Mouse (Mus musculus) mouse embryonic stem cell (cell line): ENCODE measurements around the gene Hmgcll1.

Experiments used
- in situ Hi-C, 2 experiments: fragments of 300-500 bp; cut with MboI; formaldehyde crosslinking; loops; 1 replicate in 1 of 2; 3 replicates in 1 of 2; pipeline ENCODE4 v1.14.3; 2019 to 2020; ENCODE audit warnings: low sequenced_read_pairs in 2 of 2, low pct_unique_long_range_greater_than_20kb in 1 of 2, mixed read lengths in 1 of 2; ENCODE audit not compliant: unreplicated experiment in 1 of 2

Gene Hmgcll1

GRCm38 (mm10) chr9:76014631-76015531 is at the start of gene Hmgcll1:
Hmgcll1 (plus strand) TSS chr9:76014855.
- in situ Hi-C loops: no loop called here

DNA sequence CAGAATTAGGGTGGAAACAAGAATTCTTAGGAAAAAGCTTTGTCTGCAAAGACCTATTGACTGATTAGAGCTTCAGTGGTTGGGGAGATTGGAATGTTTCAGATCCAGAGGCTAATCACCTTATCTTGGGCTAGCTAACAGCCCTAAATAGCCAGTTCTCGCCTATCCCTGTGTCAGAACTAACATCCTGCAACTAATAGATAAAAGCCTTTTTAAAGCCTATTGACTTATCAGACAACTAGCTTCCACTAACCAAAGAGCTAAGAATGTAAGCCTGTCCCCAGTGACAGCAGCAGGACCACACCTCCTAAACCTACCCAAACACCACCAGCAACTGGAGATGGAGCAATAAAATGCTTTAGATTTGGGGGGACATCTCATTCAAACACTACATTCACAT is 34.6 kb upstream of the Hmgcll1 start:
- in situ Hi-C loops: no loop called here

GRCm38 (mm10) chr9:75981139-75981538 is 33.5 kb upstream of the Hmgcll1 start:
- in situ Hi-C loops: no loop called here

DNA sequence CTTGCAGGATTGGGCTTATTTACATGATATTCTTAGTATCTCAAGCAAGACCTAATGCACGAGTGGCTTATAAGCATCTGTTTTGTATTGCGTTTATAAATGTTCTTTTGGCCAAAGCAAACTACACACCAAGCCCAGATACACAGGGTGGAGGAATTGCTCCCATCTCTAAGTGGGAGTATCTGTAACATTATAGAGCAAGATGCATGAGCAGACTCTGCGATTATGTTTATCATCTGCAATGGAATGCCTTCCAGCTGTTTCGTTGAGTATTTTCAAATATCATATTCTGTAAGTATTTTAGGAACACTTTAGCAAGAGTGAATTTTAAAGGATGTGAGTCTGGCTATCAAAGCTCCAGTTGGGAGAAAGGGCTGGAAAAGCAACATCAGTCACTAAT is 25.2 kb upstream of the Hmgcll1 start:
- in situ Hi-C loops: no loop called here

- in situ Hi-C loops: no loop called here
Observed at GRCm38 (mm10) chr9:75998791-75999350, 15.8 kb upstream of the Hmgcll1 start.

GRCm38 (mm10) chr9:76000876-76001858 is 13.5 kb upstream of the Hmgcll1 start:
- in situ Hi-C loops: no loop called here

DNA sequence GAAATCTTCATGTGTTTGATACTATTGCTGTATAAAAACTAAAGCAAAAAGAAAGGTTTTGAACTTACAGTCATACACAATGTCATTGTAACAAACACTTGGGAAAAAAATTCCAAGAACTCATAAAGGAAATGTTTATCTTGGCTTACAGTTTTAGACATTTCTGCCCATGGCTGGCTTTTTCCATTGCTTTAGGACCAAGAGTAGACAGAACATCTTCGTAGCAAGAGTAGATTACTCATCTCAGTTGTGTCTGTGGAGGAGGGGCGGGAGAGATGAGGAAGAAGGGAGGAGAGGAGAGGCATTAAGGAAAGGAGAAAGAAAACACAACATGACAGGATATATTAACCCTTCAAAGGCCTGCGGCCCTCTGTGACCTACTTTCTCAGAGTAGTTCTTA is 11.6 kb upstream of the Hmgcll1 start:
- in situ Hi-C loops: no loop called here

DNA sequence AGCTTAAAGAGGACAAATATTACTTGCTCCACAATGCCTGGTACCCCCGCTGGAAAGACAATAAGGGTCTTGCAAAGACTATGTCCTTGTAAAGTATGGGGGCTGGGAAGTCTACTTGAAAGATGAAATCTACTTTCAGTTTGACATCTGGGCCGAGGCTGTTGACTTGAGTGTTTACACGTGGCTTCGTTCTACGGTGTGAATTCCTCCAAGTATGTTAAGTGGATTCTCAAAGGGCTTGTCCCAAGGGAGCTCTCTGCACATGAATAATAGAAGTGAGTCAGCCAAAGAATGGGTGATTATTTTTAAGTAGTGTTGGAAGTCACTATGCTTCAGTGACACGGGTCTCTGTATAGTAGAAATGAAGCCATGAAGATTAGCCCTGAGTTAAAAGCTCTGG is 11.0 kb upstream of the Hmgcll1 start:
- in situ Hi-C loops: no loop called here

- in situ Hi-C loops: no loop called here
Observed at GRCm38 (mm10) chr9:76007342-76007970, 7.2 kb upstream of the Hmgcll1 start.

GRCm38 (mm10) chr9:76013789-76014188 is 866 bp upstream of the Hmgcll1 start:
- in situ Hi-C loops: no loop called here

DNA sequence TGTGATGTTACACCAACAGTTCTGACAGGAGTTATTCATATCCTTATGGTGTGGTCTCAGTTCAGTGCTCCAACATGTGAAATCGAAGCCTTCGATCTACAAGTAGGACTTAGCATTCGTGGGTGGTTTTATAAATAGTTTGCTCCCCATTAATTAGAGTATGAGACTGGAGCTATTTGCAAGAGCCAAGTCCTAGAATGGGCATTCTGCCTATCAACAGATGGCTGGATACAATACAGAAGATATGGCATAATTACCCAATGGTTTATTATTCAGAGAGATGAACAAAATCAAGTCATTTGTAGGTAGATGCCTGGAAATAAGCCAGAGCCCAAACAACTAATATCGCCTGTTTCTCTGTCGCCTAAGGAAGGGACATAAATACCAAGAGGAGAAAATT is 1.3 kb downstream of the Hmgcll1 start:
- in situ Hi-C loops: no loop called here

DNA sequence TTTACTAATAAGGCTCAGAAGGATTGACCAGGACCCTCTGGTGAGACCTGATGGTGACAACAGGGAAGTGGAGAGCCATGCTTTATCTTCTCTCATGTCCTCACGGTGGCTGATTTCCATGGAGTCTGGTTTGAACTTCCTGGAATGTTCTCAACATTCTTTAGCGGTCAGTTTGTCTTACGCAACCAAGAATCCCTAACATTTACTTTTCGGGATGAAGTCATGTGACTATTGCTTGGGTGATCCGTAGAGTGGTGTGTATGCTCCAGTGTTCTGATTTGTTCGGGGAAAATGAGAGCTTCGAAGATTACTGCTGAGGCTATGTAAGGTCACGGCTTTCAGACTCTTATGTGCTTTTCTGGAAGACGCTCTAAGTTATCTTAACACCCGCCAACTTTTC is 1.9 kb downstream of the Hmgcll1 start:
- in situ Hi-C loops: no loop called here

- in situ Hi-C loops: no loop called here
Observed at GRCm38 (mm10) chr9:76023551-76023973, 8.9 kb downstream of the Hmgcll1 start.

GRCm38 (mm10) chr9:76024277-76025246 is 9.9 kb downstream of the Hmgcll1 start:
- in situ Hi-C loops: no loop called here

DNA sequence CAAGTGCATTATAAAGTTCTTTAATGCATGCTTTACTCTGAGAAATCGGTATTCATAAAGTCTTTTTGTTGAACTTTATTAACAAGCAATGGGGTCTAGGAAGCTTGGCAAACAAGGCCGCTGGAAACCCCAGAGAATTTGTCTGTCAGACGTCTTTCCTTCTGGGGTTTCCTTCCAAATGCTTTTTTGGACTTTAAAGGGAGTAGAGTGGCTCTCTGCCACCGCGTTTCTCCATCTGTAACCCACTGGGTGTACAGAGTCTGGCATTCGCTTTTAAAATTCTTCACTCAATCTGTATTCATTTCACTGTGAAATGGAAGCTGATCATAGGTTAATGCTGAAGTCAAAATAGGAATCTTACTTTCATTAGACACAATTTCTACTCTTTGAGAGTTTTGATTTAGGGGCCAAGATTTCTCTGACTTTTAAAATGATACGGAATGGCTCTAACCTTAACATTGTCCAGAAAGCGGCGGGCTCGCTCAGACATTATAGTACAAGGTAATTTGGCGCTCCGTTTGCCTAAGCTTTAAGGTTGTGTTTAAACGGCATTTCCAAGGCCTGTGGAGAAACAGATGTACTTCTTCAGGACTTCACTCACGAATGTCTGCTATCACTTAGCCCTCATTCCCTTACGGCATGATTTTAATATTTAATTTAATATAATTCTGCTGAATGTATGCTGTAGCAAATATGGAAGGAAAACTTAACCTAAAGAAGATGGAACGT is 15.0 kb downstream of the Hmgcll1 start:
- in situ Hi-C loops: no loop called here

- in situ Hi-C loops: no loop called here
Observed at GRCm38 (mm10) chr9:76035058-76035457, 20.4 kb downstream of the Hmgcll1 start.
